Mouse (Mus musculus): ENCODE results near the gene Pou5f1. TPM values are rescaled to one million over a fixed set of nuclear protein-coding genes. Genes with fewer than 3 reads are reported as not detected.

Gene Pou5f1
- polyA plus RNA-seq, 1 experiment, result not detected

DNA sequence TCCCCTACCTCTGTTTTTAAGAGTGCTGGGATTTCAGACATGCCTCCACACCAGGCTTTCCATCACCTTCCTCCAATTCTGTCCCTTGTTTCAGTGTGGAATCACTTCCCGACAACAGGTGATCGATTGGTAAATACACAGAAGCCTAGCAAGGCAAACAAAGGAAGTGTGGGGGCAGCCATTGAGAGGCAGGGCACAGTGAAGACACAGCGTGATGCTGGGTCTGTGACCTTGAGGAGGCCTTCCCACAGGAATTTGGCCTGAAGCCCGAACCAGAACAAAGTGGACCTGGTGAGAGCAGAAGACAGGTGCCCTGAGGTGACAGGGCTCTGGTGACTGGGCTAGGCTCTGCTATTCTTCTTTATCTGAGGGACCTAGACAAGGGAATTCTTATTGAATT is 20.1 kb upstream of the Pou5f1 start:
- no peak for TF ChIP-seq CTCF (conservative IDR thresholded peaks at IDR 0.05; ENCODE audit: insufficient read depth, insufficient read length, low read depth, low read length)
- Histone ChIP-seq H3K4me1 (ENCODE audit: control insufficient read depth, insufficient read depth, low read length) (no peaks in the 10 kb centered on the region), H3K36me3 (ENCODE audit: control insufficient read depth, insufficient read depth, low read length) (no peaks in the 10 kb centered on the region), H3K4me3 (ENCODE audit: insufficient read depth, low read depth, low read length) (no peak overlapping the region), H3K27me3 (replicated peaks; ENCODE audit: control insufficient read depth, insufficient read depth, low read length) (no peaks in the 10 kb centered on the region), H3K27ac (ENCODE audit: insufficient read depth, low read depth, low read length) (no peak overlapping the region)
- DNase-seq, result no peak
- WGBS, result 51% methylated on average over 4 of the region's 4 CpGs

DNA sequence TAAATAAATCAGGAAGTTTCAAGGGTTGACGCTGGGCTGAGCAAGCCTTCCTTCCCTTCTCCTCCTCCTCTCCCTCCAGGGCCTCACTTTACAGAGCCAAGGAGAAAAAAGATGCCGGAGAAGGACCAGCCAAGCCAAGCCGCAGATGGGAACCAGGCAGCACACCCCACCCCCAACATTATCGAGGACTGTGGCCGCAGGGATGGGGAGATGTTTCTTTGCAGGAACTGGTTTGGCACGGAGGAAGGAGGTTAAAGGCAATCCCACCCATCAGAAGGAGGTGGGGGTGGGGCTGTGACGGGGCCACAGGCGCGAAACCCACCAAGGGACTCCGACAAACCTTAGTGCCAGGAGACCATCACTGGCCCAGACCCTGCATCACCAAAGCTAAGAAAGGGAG is 19.1 kb upstream of the Pou5f1 start:
- DNase-seq, result no peak
- no peak overlapping the region for H3K27ac ChIP-seq (ENCODE audit: insufficient read depth, low read depth, low read length)
- TF ChIP-seq CTCF (conservative IDR thresholded peaks at IDR 0.05; ENCODE audit: insufficient read depth, insufficient read length, low read depth, low read length), result no peak
- TF ChIP-seq POLR2A (IDR thresholded peaks at IDR 0.05; ENCODE audit: low read depth, low read length), result no peak
- no peak overlapping the region for H3K4me3 ChIP-seq (ENCODE audit: insufficient read depth, low read depth, low read length)
- no peaks in the 10 kb centered on the region for H3K36me3 ChIP-seq (ENCODE audit: control insufficient read depth, insufficient read depth, low read length)
- WGBS, result 67% methylated on average over 10 of the region's 10 CpGs
- H3K27me3 ChIP-seq (replicated peaks; ENCODE audit: control insufficient read depth, insufficient read depth, low read length), result no peaks in the 10 kb centered on the region
- no peaks in the 10 kb centered on the region for H3K4me1 ChIP-seq (ENCODE audit: control insufficient read depth, insufficient read depth, low read length)

DNA sequence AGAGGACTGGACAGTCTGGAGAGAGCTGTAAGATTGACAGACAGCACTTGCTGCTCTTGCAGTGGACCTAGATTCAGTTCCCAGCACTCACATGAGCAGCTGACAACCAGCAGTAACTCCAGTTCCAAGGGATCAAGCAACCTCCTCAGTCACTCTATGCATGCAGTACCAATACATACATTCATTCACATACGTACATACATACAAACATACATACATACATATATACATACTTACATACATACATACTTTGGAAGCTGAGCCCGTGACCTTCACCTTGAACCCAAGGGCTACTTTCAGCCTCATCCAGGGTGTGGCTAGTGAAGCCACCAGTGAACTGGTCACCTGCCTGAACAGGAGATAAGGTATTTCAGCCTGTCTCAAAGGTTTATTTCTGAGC is 17.8 kb upstream of the Pou5f1 start:
- H3K4me1 ChIP-seq (ENCODE audit: control insufficient read depth, insufficient read depth, low read length), result no peaks in the 10 kb centered on the region
- no peaks in the 10 kb centered on the region for H3K36me3 ChIP-seq (ENCODE audit: control insufficient read depth, insufficient read depth, low read length)
- DNase-seq, result no peak
- no peaks in the 10 kb centered on the region for H3K27me3 ChIP-seq (replicated peaks; ENCODE audit: control insufficient read depth, insufficient read depth, low read length)
- no peak for TF ChIP-seq CTCF (conservative IDR thresholded peaks at IDR 0.05; ENCODE audit: insufficient read depth, insufficient read length, low read depth, low read length)
- TF ChIP-seq POLR2A (IDR thresholded peaks at IDR 0.05; ENCODE audit: low read depth, low read length), result no peak
- no peak overlapping the region for H3K27ac ChIP-seq (ENCODE audit: insufficient read depth, low read depth, low read length)
- WGBS, result 96% methylated on average over 2 of the region's 2 CpGs
- H3K4me3 ChIP-seq (ENCODE audit: insufficient read depth, low read depth, low read length), result no peak overlapping the region

DNA sequence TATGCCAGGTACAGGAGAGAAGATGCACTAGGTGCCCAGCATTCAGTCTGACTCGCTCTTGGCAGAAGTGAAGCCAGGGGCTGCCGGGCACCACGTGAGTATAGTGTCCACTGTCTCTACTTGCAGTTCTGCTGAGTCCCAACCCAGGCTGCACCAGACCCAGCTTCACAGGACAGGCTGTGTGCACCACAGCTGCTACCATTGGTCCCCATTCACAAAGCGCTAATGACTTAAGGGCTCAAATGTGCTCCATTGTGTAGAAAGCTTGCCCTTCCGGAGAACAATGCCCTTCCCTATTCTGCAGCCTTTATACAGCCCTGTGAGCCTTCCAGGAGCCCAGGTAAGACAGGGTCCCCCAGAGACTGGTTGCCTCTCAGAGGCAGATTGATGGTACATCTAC is 15.5 kb upstream of the Pou5f1 start:
- TF ChIP-seq CTCF (conservative IDR thresholded peaks at IDR 0.05; ENCODE audit: insufficient read depth, insufficient read length, low read depth, low read length) (no peak), POLR2A (IDR thresholded peaks at IDR 0.05; ENCODE audit: low read depth, low read length) (no peak)
- H3K27ac ChIP-seq (ENCODE audit: insufficient read depth, low read depth, low read length), result no peak overlapping the region
- H3K4me1 ChIP-seq (ENCODE audit: control insufficient read depth, insufficient read depth, low read length), result no peaks in the 10 kb centered on the region
- no peak for DNase-seq
- H3K36me3 ChIP-seq (ENCODE audit: control insufficient read depth, insufficient read depth, low read length), result no peaks in the 10 kb centered on the region
- no peak overlapping the region for H3K4me3 ChIP-seq (ENCODE audit: insufficient read depth, low read depth, low read length)
- H3K27me3 ChIP-seq (replicated peaks; ENCODE audit: control insufficient read depth, insufficient read depth, low read length), result no peaks in the 10 kb centered on the region
- WGBS, result 59% methylated on average over 5 of the region's 5 CpGs

DNA sequence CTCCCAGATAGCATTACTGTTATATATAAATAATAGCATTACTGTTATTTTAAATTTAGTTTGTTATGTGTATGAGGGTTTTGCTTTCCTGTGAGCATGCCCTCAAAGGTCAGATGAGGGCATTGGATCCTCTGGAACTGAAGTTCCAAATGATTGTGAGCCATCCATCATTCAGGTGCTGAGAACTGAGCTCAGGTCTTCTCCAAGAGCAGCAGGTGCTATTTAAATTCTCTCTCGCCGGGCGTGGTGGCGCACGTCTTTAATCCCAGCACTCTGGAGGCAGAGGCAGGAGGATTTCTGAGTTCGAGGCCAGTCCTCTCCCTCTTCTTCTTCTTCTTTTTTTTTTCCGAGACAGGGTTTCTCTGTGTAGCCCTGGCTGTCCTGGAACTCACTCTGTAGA is 8.7 kb upstream of the Pou5f1 start:
- TF ChIP-seq CTCF (conservative IDR thresholded peaks at IDR 0.05; ENCODE audit: insufficient read depth, insufficient read length, low read depth, low read length) (no peak), POLR2A (IDR thresholded peaks at IDR 0.05; ENCODE audit: low read depth, low read length) (no peak)

DNA sequence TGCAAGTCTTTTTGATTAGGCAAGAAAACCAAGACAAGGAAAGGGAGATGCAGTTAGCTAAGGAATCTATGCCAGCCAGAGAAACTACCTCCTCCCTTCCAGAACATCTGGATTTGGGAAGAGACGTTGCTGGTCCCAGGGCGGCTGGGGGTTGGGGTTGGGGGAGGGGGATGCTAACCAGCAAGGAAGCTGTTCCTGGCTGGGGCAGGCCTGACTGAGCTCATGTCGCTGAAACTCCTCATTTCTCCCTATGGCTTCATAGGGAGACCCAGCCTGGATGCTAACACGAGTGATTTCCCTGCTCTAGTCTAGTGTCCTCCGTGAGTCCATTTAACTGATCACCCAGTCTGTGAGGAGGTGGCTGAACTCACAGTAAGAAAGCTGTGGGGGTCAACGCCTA is 3.6 kb upstream of the Pou5f1 start:
- no peak for DNase-seq
- WGBS, result 24% methylated on average over 6 of the region's 6 CpGs
- no peaks in the 10 kb centered on the region for H3K36me3 ChIP-seq (ENCODE audit: control insufficient read depth, insufficient read depth, low read length)
- H3K27me3 ChIP-seq (replicated peaks; ENCODE audit: control insufficient read depth, insufficient read depth, low read length), result no peaks in the 10 kb centered on the region
- TF ChIP-seq POLR2A (IDR thresholded peaks at IDR 0.05; ENCODE audit: low read depth, low read length) (no peak), CTCF (conservative IDR thresholded peaks at IDR 0.05; ENCODE audit: insufficient read depth, insufficient read length, low read depth, low read length) (no peak)
- no peaks in the 10 kb centered on the region for H3K4me1 ChIP-seq (ENCODE audit: control insufficient read depth, insufficient read depth, low read length)
- no peak overlapping the region for H3K4me3 ChIP-seq (ENCODE audit: insufficient read depth, low read depth, low read length)
- no peak overlapping the region for H3K27ac ChIP-seq (ENCODE audit: insufficient read depth, low read depth, low read length)

More for the DNA sequence above, 8.7 kb upstream of the Pou5f1 start:
- H3K4me1 ChIP-seq (ENCODE audit: control insufficient read depth, insufficient read depth, low read length), result no peaks in the 10 kb centered on the region
- no peak overlapping the region for H3K27ac ChIP-seq (ENCODE audit: insufficient read depth, low read depth, low read length)
- no peak overlapping the region for H3K4me3 ChIP-seq (ENCODE audit: insufficient read depth, low read depth, low read length)
- H3K36me3 ChIP-seq (ENCODE audit: control insufficient read depth, insufficient read depth, low read length), result no peaks in the 10 kb centered on the region
- no peak for DNase-seq
- H3K27me3 ChIP-seq (replicated peaks; ENCODE audit: control insufficient read depth, insufficient read depth, low read length), result no peaks in the 10 kb centered on the region
- WGBS, result 97% methylated on average over 7 of the region's 7 CpGs

DNA sequence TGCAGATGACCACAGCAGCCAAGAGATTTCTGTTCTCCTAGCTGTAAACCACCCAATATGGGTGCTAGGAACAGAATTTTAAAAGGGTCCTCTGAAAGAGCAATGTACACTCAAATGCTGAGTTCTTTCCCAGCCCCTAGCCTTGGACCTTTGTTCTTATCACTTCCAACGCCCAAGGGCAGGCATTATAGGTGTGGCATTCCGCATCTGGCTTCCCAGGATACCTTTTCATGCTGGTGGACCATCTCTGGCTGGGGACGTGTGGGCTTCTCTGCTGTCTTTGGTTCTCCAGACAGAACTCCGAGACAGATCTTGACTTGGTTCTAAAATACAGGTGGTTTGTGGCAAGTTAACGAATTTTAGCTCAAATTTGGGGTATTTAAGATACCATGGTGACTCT is 3.1 kb upstream of the Pou5f1 start:
- no peaks in the 10 kb centered on the region for H3K4me1 ChIP-seq (ENCODE audit: control insufficient read depth, insufficient read depth, low read length)
- 79% methylated on average over 5 of the region's 5 CpGs for WGBS
- TF ChIP-seq CTCF (conservative IDR thresholded peaks at IDR 0.05; ENCODE audit: insufficient read depth, insufficient read length, low read depth, low read length) (no peak), POLR2A (IDR thresholded peaks at IDR 0.05; ENCODE audit: low read depth, low read length) (no peak)
- no peaks in the 10 kb centered on the region for H3K36me3 ChIP-seq (ENCODE audit: control insufficient read depth, insufficient read depth, low read length)
- H3K4me3 ChIP-seq (ENCODE audit: insufficient read depth, low read depth, low read length), result no peak overlapping the region
- no peak for DNase-seq
- no peaks in the 10 kb centered on the region for H3K27me3 ChIP-seq (replicated peaks; ENCODE audit: control insufficient read depth, insufficient read depth, low read length)
- H3K27ac ChIP-seq (ENCODE audit: insufficient read depth, low read depth, low read length), result no peak overlapping the region

DNA sequence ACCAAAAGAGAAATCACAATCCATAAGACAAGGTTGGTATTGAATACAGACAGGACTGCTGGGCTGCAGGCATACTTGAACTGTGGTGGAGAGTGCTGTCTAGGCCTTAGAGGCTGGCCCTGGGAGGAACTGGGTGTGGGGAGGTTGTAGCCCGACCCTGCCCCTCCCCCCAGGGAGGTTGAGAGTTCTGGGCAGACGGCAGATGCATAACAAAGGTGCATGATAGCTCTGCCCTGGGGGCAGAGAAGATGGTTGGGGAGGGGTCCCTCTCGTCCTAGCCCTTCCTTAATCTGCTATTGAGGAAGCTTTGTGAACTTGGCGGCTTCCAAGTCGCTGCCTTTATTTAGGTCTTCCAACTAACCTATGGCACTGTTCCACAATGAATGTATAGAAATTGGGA is 2.0 kb upstream of the Pou5f1 start:
- H3K27ac ChIP-seq (ENCODE audit: insufficient read depth, low read depth, low read length), result no peak overlapping the region
- no peak for DNase-seq
- 48% methylated on average over 5 of the region's 5 CpGs for WGBS
- H3K27me3 ChIP-seq (replicated peaks; ENCODE audit: control insufficient read depth, insufficient read depth, low read length), result no peaks in the 10 kb centered on the region
- H3K4me1 ChIP-seq (ENCODE audit: control insufficient read depth, insufficient read depth, low read length), result no peaks in the 10 kb centered on the region
- no peak overlapping the region for H3K4me3 ChIP-seq (ENCODE audit: insufficient read depth, low read depth, low read length)
- H3K36me3 ChIP-seq (ENCODE audit: control insufficient read depth, insufficient read depth, low read length), result no peaks in the 10 kb centered on the region
- TF ChIP-seq POLR2A (IDR thresholded peaks at IDR 0.05; ENCODE audit: low read depth, low read length) (no peak), CTCF (conservative IDR thresholded peaks at IDR 0.05; ENCODE audit: insufficient read depth, insufficient read length, low read depth, low read length) (no peak)
